Mouse (Mus musculus): Measurements from ENCODE around the gene Rap1a. TPM values are rescaled to one million over a fixed set of nuclear protein-coding genes. Genes with fewer than 3 reads are reported as not detected.

Gene Rap1a
- polyA plus RNA-seq, 1 experiment from 2014 or later: 165 TPM

DNA sequence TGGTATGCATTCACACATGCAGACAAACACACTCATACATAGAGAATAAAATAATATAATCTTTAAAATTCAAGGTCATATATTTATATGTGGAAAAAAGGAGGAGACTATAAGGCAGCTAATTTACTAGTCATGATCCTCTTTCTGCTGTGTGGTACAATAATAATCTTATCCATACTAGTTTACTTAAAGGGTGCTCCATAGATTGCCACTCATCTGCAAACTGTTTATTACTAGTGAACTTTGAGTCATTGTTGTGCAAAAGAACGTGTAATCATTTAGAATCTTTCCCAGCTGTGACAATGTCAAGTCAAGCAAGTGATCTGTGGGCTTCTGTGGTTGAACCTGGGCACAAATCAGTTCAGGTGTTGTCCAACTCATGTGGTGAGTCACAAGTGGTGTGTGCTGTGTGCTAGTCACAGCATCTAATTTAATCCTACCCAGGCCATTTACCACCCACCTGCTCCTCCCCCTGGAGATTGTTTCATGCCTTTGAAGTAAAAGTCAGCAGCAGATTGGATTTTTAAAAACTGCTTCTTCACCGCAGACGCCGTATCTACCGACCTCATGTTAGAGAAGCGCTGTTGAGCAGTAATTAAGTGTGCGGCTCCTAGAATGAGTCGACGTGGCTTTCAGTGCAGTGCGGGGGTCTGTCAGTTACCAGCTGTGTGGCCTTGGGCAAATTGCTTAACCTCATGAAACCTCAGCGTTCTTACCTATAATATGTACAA is 5.5 kb upstream of the Rap1a start:
- DNase-seq (ENCODE audit: low read depth, low spot score) (no peak), ATAC-seq (no peak)
- peaks cover 3% of the 10 kb centered on the region for H3K27me3 ChIP-seq
- no peak for TF ChIP-seq CTCF (IDR thresholded peaks at IDR 0.05)
- ChIA-PET CTCF (interaction anchor here (1.1 kb wide), 1 partner anchor 12 kb away, joined by 3 read pairs; no protein-coding TSS in a partner anchor), POLR2A (no interaction called here)
- in situ Hi-C loops (cut with MboI; ENCODE audit: low pct_unique_long_range_greater_than_20kb): no loop called here

DNA sequence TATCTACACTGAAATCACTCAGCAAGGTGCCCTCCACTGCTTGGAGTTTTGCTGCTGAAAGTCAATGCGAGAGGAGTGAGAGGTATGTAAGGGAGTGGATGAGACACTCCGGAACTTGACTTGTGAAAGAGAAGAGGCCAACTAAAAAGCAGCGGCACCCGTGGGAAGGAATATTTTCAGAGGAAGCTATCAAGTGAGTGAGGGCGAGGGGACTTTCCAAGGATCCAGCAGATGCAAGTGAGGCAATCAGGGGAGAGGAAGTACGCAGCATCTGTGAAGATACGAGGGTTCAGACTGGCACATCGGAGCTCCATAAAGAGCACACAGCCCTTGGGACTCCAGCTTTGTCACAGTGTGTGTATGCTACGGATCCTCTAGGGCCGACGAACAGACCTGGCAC is 2.5 kb upstream of the Rap1a start:
- DNase-seq (ENCODE audit: low read depth, low spot score): no peak
- in situ Hi-C loops (cut with MboI; ENCODE audit: low pct_unique_long_range_greater_than_20kb): no loop called here
- POLR2A ChIA-PET: no interaction called here
- TF ChIP-seq CTCF (IDR thresholded peaks at IDR 0.05): no peak
- H3K27me3 ChIP-seq: no peaks in the 10 kb centered on the region
- CTCF ChIA-PET: interaction anchor here (1.0 to 1.5 kb wide), 2 partner anchors 10 to 97 kb away, joined by 3 read pairs; no protein-coding TSS in a partner anchor
- ATAC-seq: no peak

DNA sequence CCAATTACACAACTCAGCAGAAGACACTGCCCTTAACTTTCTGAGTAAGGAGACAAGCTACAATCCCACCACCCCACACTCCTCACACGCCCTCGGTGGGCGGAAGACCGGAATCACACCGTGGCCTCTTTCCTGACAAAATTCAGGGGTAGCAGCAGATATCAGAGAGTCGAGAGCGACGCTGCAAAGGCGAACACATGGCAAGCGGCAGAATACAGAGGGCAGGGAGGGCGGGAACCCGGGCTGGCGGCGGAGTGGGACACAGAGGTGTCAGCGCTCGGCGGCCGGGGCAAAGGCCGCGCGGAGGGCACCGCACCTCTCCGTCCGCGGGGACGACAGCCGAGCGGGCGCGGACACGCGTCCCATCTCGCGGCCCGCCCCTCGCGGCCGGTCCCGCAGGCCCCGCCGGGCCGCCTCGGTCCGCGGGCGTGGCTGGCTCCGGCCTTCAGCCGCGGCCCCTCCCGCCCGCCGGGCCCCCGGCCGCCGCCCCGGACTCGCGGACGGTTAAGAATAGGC is 403 bp downstream of the Rap1a start:
- no peaks in the 10 kb centered on the region for H3K27me3 ChIP-seq
- TF ChIP-seq CTCF (IDR thresholded peaks at IDR 0.05): no peak
- ChIA-PET POLR2A (interaction anchor here (0.8 kb wide), 1 partner anchor 14 kb away, joined by 5 read pairs; no protein-coding TSS in a partner anchor), CTCF (interaction anchor here (0.8 to 1.0 kb wide), 2 partner anchors 29 to 296 kb away, joined by 3 read pairs; no protein-coding TSS in a partner anchor)
- DNase-seq (ENCODE audit: low read depth, low spot score) (peak; percentile 4), ATAC-seq (peak; percentile 75)
- in situ Hi-C loops (cut with MboI; ENCODE audit: low pct_unique_long_range_greater_than_20kb): no loop called here

DNA sequence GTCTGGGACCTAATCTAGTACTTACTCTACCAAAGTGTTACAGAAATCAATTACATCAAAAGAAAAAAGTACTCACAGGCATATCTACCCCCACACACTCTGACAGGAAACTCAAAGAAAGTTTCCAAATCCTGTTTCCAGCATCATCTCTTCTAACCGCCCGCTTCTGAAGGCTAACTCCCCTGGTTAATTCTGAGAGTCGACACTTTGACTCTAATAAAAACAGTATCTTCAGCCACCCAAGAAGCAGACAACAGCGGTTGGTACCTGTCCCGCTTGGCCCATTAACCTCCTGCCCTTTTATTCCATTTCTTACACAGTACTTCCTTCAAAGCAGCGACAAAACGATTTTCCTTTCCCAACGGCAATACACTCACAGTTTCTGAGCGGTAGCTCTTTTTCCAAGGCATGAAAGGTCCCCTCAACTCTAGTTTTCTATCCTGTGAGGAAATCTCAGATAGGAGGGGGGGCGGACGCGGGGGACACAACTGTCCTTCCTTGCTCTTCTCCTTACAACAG is 921 bp downstream of the Rap1a start:
- peak; percentile 5 for ATAC-seq
- in situ Hi-C loops (cut with MboI; ENCODE audit: low pct_unique_long_range_greater_than_20kb): no loop called here

DNA sequence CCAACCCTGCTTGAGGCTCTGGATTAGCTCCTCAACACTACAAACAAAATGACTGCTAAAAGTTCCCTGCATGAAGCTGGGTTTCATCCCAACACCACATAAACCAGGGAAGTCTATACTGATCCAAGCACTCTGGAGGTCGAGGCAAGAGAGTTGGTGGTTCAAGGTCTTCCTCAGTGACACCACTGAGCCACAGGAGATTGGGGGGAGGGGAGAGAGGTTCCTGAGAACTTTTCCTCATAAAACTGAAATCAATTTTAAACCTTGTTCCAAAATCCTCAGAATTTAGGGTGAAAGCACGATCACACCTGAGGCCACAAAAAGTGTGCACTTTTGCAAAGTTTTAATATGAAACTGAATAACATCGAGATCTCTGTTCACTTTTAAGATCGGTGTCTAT is 1.8 kb downstream of the Rap1a start:
- H3K27me3 ChIP-seq: no peaks in the 10 kb centered on the region
- DNase-seq (ENCODE audit: low read depth, low spot score) (no peak), ATAC-seq (no peak)
- ChIA-PET POLR2A (no interaction called here), CTCF (interaction anchor here (0.8 to 2.6 kb wide), 6 partner anchors 14 to 64 kb away, joined by 3 to 5 read pairs (median 3); no protein-coding TSS in a partner anchor)
- in situ Hi-C loops (cut with MboI; ENCODE audit: low pct_unique_long_range_greater_than_20kb): no loop called here
- TF ChIP-seq CTCF (IDR thresholded peaks at IDR 0.05): no peak

More for the DNA sequence above, 921 bp downstream of the Rap1a start:
- H3K27me3 ChIP-seq: no peaks in the 10 kb centered on the region
- CTCF ChIA-PET: interaction anchor here (0.8 to 1.0 kb wide), 2 partner anchors 28 to 295 kb away, joined by 3 read pairs; no protein-coding TSS in a partner anchor
- POLR2A ChIA-PET: interaction anchor here (0.6 to 0.8 kb wide), 2 partner anchors 13 to 118 kb away, joined by 3 to 5 read pairs; no protein-coding TSS in a partner anchor
- peak; percentile 3 for DNase-seq (ENCODE audit: low read depth, low spot score)
- TF ChIP-seq CTCF (IDR thresholded peaks at IDR 0.05): no peak

DNA sequence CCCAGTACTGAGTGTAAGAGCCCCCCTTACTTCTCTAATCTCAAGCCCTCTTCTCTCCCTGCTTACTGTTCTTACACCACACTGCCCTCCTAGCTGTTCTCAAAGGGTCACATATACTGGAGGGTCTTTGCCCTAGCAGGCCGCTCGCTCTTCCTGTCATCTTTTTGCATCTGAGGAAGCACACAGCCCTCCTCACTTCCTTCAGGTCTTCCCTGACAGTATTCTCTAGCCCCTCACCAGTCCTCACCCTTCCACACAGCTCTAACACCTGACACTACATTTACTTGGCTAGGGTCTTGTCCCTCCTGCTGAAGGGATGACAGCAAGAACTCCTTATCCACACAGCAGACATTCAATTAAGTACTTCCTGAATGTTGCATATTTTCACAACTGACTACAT is 2.4 kb downstream of the Rap1a start:
- CTCF ChIA-PET: interaction anchor here (0.7 to 2.6 kb wide), 6 partner anchors 15 to 63 kb away, joined by 3 to 5 read pairs (median 3); no protein-coding TSS in a partner anchor
- DNase-seq (ENCODE audit: low read depth, low spot score) (no peak), ATAC-seq (no peak)
- POLR2A ChIA-PET: no interaction called here
- no peaks in the 10 kb centered on the region for H3K27me3 ChIP-seq
- in situ Hi-C loops (cut with MboI; ENCODE audit: low pct_unique_long_range_greater_than_20kb): no loop called here
- TF ChIP-seq CTCF (IDR thresholded peaks at IDR 0.05): no peak

DNA sequence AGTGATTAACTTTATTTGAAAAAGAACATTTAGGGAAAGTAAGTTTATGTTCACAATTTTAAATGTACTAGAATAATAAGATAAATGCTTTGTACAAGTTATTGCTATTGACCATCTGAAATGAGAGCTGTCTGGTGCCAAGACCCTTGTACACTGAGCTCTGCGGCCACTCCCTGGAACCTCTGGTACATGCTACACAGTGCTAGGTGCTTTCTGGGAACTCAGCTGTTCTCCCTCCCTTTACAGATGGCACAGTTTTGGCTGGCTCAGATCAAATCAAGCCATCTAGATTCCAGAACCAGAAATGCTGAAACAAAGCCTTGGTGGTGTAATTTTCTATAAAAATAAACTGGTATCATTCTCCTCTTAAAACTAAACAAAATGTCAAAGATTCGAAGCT is 3.7 kb downstream of the Rap1a start:
- ChIA-PET CTCF (interaction anchor here (1.1 to 2.6 kb wide), 2 partner anchors 21 to 34 kb away, joined by 3 to 5 read pairs; no protein-coding TSS in a partner anchor), POLR2A (interaction anchor here (0.9 kb wide), 1 partner anchor 55 kb away, joined by 3 read pairs; no protein-coding TSS in a partner anchor)
- no peaks in the 10 kb centered on the region for H3K27me3 ChIP-seq
- in situ Hi-C loops (cut with MboI; ENCODE audit: low pct_unique_long_range_greater_than_20kb): no loop called here
- ATAC-seq (no peak), DNase-seq (ENCODE audit: low read depth, low spot score) (no peak)
- no peak for TF ChIP-seq CTCF (IDR thresholded peaks at IDR 0.05)

DNA sequence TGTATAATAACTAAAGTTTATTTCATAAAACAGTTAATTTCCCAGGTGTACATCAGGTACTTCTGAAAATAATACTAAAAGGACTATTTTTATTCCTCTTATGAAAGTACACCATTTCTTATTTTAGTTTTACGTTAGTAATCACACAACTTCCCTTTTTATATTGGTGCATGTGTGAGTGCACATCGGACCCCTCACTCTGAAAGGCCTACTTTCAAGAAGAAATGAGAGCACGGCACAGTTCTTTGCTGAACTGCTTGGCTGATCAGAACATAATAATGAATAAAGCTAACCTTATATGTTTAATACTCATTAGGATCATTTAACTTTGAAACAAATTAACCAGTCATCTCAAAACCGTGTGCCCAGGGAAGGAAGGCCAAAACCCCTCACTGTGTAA is 4.4 kb downstream of the Rap1a start:
- ATAC-seq: no peak
- TF ChIP-seq CTCF (IDR thresholded peaks at IDR 0.05): no peak

DNA sequence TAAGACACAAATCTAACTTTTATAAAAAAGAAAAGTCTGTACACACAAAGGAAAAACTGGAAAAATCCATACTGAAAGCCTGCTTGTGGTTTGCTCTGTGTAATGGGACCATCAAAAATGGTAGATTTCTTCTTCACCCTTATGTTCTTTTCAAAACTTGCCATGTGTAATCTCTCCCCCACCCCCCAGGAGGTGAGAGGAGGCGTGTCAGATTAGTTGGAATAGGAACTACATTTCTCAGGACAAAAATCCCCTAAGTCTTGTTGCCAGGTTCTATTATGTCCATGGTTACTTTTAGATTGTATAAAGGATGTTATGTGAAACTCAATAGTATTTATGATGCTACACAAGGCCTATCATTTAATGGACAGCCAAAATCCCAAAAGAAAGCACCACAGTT is 6.8 kb downstream of the Rap1a start:
- in situ Hi-C loops (cut with MboI; ENCODE audit: low pct_unique_long_range_greater_than_20kb): no loop called here
- DNase-seq (ENCODE audit: low read depth, low spot score): no peak
- no peaks in the 10 kb centered on the region for H3K27me3 ChIP-seq
- ChIA-PET CTCF (interaction anchor here (0.8 kb wide), 1 partner anchor 89 kb away, joined by 3 read pairs; no protein-coding TSS in a partner anchor), POLR2A (no interaction called here)
- ATAC-seq: no peak
- no peak for TF ChIP-seq CTCF (IDR thresholded peaks at IDR 0.05)

More for the DNA sequence above, 4.4 kb downstream of the Rap1a start:
- POLR2A ChIA-PET: interaction anchor here (0.9 kb wide), 1 partner anchor 55 kb away, joined by 3 read pairs; no protein-coding TSS in a partner anchor
- no peaks in the 10 kb centered on the region for H3K27me3 ChIP-seq
- no peak for DNase-seq (ENCODE audit: low read depth, low spot score)
- in situ Hi-C loops (cut with MboI; ENCODE audit: low pct_unique_long_range_greater_than_20kb): no loop called here
- CTCF ChIA-PET: interaction anchor here (1.0 to 2.6 kb wide), 3 partner anchors 13 to 33 kb away, joined by 3 to 5 read pairs (median 3); no protein-coding TSS in a partner anchor

DNA sequence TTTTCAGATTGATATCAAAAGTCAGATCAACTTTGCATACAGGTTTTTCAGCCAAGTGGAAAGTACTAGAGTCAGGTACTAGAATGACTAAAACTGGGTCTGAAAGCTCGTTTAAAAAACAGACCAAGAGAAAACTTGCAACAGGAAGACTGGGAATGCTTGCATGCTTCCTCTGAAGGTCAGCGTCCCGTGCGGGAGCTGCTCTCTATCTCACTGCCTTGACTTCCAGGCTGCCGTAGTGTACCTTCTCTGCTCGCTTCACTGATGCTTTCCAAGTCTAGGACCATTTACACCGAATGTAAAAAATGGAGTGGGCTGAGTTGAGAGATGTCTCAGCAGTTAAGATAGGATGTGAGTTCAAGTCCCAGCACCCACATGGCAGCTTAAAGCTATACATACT is 8.8 kb downstream of the Rap1a start:
- no peak for TF ChIP-seq CTCF (IDR thresholded peaks at IDR 0.05)
- ATAC-seq (no peak), DNase-seq (ENCODE audit: low read depth, low spot score) (no peak)
- CTCF ChIA-PET: interaction anchor here (0.8 kb wide), 1 partner anchor 66 kb away, joined by 3 read pairs; no protein-coding TSS in a partner anchor
- in situ Hi-C loops (cut with MboI; ENCODE audit: low pct_unique_long_range_greater_than_20kb): no loop called here
- POLR2A ChIA-PET: no interaction called here
- no peaks in the 10 kb centered on the region for H3K27me3 ChIP-seq
